Mouse (Mus musculus) liver, embryonic 15.5 days (tissue): ENCODE measurements around the gene Sdr9c7. TPM values are rescaled to one million over a fixed set of nuclear protein-coding genes. Genes with fewer than 3 reads are reported as not detected.
"Not testable (repeated sequence)": the region's sequence is repeated elsewhere in the genome, so short reads cannot be mapped to it uniquely, and the experiment has no call there.

ENCODE experiments used
- ATAC-seq: fragments of 200-750 bp; cut with Nextera tagmentation; 2 replicates; pipeline ENCODE4 v1.8.0; 2017; ENCODE audit warnings: moderate number of reproducible peaks, mild to moderate bottlenecking, moderate library complexity; ENCODE audit not compliant: insufficient read depth
- H3K27ac ChIP-seq: fragments of 300-500 bp; sonication (generic); replicated peaks from 2 replicates; pipeline ENCODE4 v1.5.1; 2015; ENCODE audit warnings: mild to moderate bottlenecking, inconsistent platforms
- H3K27me3 ChIP-seq: fragments of 300-500 bp; sonication (generic); 2 replicates; pipeline ENCODE4 v1.6.1; 2015; ENCODE audit warnings: mild to moderate bottlenecking, inconsistent platforms
- H3K36me3 ChIP-seq: fragments of 300-500 bp; sonication (generic); replicated peaks from 2 replicates; pipeline ENCODE4 v1.6.1; 2015; ENCODE audit warnings: moderate library complexity, mild to moderate bottlenecking, inconsistent platforms
- H3K4me1 ChIP-seq: fragments of 300-500 bp; sonication (generic); replicated peaks from 2 replicates; pipeline ENCODE4 v1.6.1; 2015; ENCODE audit warnings: inconsistent platforms
- H3K4me2 ChIP-seq: fragments of 300-500 bp; sonication (generic); 2 replicates; pipeline ENCODE4 v1.6.1; 2015; ENCODE audit warnings: moderate library complexity, mild to moderate bottlenecking, inconsistent platforms
- H3K4me3 ChIP-seq: fragments of 300-500 bp; sonication (generic); replicated peaks from 2 replicates; pipeline ENCODE4 v1.5.1; 2015; ENCODE audit warnings: mild to moderate bottlenecking, inconsistent platforms
- H3K9ac ChIP-seq: fragments of 300-500 bp; sonication (generic); 2 replicates; pipeline ENCODE4 v1.6.1; 2015; ENCODE audit warnings: moderate library complexity, mild to moderate bottlenecking, inconsistent platforms
- H3K9me3 ChIP-seq: fragments of 300-500 bp; sonication (generic); replicated peaks from 2 replicates; pipeline ENCODE4 v1.6.1; 2016; ENCODE audit warnings: inconsistent platforms
- WGBS: fragments of 180-500 bp; shearing (Covaris S2); methylation state at CpG from one replicate; pipeline ENCODE4 v1.1.7; 2015; ENCODE audit warnings: mixed read lengths; ENCODE audit not compliant: insufficient replicate concordance; 5-methylcytosine and 5-hydroxymethylcytosine counted together
- polyA plus RNA-seq: library from polyadenylated mRNA; unstranded; fragments of >200 nt; fragmentation: Nextera tagmentation; extraction: Ambion mirVana; gene quantifications from 2 replicates; pipeline ENCODE4 v1.2.1, GENCODE M21; 2015

Gene Sdr9c7
- polyA plus RNA-seq, 1 experiment from 2014 or later: not detected

- H3K36me3 ChIP-seq: no peaks in the 10 kb centered on the region
- no peaks in the 10 kb centered on the region for H3K27me3 ChIP-seq
- no peak overlapping the region; the same call in 1 of the 2 replicates for H3K4me3 ChIP-seq
- H3K27ac ChIP-seq: peak overlapping the region; percentile 38; the same call in 1 of the 2 replicates
- ATAC-seq: no peak
- no peaks in the 10 kb centered on the region for H3K9me3 ChIP-seq
- 1% methylated on average over 2 of the region's 2 CpGs for WGBS
- H3K4me2 ChIP-seq: no peak overlapping the region
- peaks cover 3% of the 10 kb centered on the region; the same call in 1 of the 2 replicates for H3K4me1 ChIP-seq
- H3K9ac ChIP-seq: no peak overlapping the region
Observed at GRCm38 (mm10) chr10:127937428-127938010, 39.2 kb downstream of the Sdr9c7 start.

GRCm38 (mm10) chr10:127939667-127940066 is 41.3 kb downstream of the Sdr9c7 start:
- not testable (repeated sequence) for H3K36me3 ChIP-seq, H3K4me2 ChIP-seq, H3K4me3 ChIP-seq, H3K27ac ChIP-seq, H3K9me3 ChIP-seq, H3K27me3 ChIP-seq, H3K9ac ChIP-seq, H3K4me1 ChIP-seq, ATAC-seq
- 78% methylated on average over 10 of the region's 10 CpGs for WGBS

GRCm38 (mm10) chr10:127945432-127946064 is 47.2 kb downstream of the Sdr9c7 start:
- Histone ChIP-seq H3K4me1 (peaks cover 1% of the 10 kb centered on the region; the same call in 1 of the 2 replicates), H3K27me3 (no peaks in the 10 kb centered on the region), H3K36me3 (no peaks in the 10 kb centered on the region), H3K27ac (no peak overlapping the region), H3K9me3 (no peaks in the 10 kb centered on the region), H3K9ac (no peak overlapping the region), H3K4me2 (no peak overlapping the region), H3K4me3 (no peak overlapping the region)
- WGBS: 14% methylated on average over 5 of the region's 5 CpGs
- peak; percentile 72 for ATAC-seq

- no peaks in the 10 kb centered on the region for H3K9me3 ChIP-seq
- H3K4me1 ChIP-seq: peaks cover 3% of the 10 kb centered on the region; the same call in 1 of the 2 replicates
- no peak overlapping the region for H3K27ac ChIP-seq
- no peaks in the 10 kb centered on the region for H3K36me3 ChIP-seq
- no peaks in the 10 kb centered on the region for H3K27me3 ChIP-seq
- no peak overlapping the region for H3K9ac ChIP-seq
- H3K4me2 ChIP-seq: no peak overlapping the region
- no peak overlapping the region for H3K4me3 ChIP-seq
- ATAC-seq: no peak
- 55% methylated on average over 4 of the region's 4 CpGs for WGBS
Observed at GRCm38 (mm10) chr10:127949596-127950130, 51.3 kb downstream of the Sdr9c7 start.

- no peak overlapping the region for H3K4me2 ChIP-seq
- peak; percentile 73 for ATAC-seq
- no peaks in the 10 kb centered on the region for H3K36me3 ChIP-seq
- no peaks in the 10 kb centered on the region for H3K27me3 ChIP-seq
- no peak overlapping the region for H3K9ac ChIP-seq
- peak overlapping the region; percentile 48; the same call in 1 of the 2 replicates for H3K27ac ChIP-seq
- 0 out of 2 replicates have a peak, but pooled peaks cover 3% of the 10 kb centered on the region for H3K4me1 ChIP-seq
- no peaks in the 10 kb centered on the region for H3K9me3 ChIP-seq
- 64% methylated on average over 9 of the region's 9 CpGs for WGBS
- H3K4me3 ChIP-seq: no peak overlapping the region
Observed at GRCm38 (mm10) chr10:127951390-127951789, 53.1 kb downstream of the Sdr9c7 start.

DNA sequence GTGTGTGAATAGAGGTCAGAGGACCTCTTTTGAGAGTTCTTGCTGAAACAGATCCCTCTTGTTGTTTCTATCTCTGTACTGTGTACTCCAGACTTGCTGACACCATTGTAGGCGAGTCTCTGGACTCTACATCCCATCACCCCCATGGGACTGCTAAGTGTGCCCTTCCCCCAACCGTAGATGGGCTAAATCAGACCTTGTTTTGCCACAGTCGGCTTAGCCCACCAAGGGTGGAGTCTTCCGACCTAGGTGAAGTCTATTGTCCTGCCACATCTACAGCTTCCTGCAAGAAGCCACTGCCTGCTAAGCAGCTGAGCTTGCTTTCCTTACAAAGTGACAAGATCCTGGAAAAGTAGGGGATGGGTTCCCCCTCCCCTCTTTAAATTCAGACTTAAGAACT is 53.5 kb downstream of the Sdr9c7 start:
- Histone ChIP-seq H3K27ac (peak overlapping the region; percentile 48; the same call in 1 of the 2 replicates), H3K4me3 (no peak overlapping the region), H3K36me3 (no peaks in the 10 kb centered on the region), H3K9ac (no peak overlapping the region), H3K4me1 (0 out of 2 replicates have a peak, but pooled peaks cover 3% of the 10 kb centered on the region), H3K4me2 (no peak overlapping the region), H3K27me3 (no peaks in the 10 kb centered on the region), H3K9me3 (no peaks in the 10 kb centered on the region)
- WGBS: 57% methylated on average over 4 of the region's 4 CpGs
- peak; percentile 27; the same call in 1 of the 2 replicates for ATAC-seq

- no peak for ATAC-seq
- H3K4me3 ChIP-seq: no peak overlapping the region
- H3K36me3 ChIP-seq: no peaks in the 10 kb centered on the region
- H3K9ac ChIP-seq: no peak overlapping the region
- no peaks in the 10 kb centered on the region for H3K27me3 ChIP-seq
- H3K4me1 ChIP-seq: 0 out of 2 replicates have a peak, but pooled peaks cover 3% of the 10 kb centered on the region
- no peak overlapping the region for H3K4me2 ChIP-seq
- 40% methylated on average over 4 of the region's 4 CpGs for WGBS
- no peaks in the 10 kb centered on the region for H3K9me3 ChIP-seq
- no peak overlapping the region for H3K27ac ChIP-seq
Observed at GRCm38 (mm10) chr10:127955034-127955433, 56.7 kb downstream of the Sdr9c7 start.

DNA sequence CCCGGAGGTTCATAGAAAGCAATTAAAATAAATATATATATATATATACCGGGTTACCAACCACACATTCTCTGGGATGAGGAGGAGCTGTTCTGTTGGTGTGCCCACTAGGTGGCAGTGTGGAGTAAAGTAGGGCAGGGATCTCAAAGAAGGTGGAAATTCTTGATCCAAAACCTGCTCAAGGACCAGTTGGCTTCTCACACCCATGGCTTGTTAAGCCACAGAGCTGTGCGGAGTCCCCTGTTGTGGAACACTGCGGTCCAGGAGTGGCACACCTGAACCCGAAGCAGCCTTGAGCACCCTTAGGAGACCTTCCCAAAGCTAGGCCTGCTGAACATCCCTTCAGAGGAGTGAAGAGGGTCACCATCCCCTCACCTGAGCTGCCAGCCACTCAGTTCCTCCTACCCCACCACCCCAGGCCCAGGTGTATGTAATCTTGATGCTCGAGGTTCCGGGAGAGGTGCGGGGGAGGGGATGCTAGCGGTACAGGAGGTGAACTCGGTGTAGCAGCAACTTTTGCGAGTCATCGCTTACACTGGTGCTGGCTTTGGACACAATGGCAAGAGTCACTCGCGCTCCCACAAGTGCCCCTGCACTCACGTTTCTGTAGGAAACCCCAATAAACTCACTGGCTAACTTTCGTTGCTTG is 58.0 kb downstream of the Sdr9c7 start:
- WGBS: 47% methylated on average over 16 of the region's 16 CpGs
- Histone ChIP-seq H3K4me2 (no peak overlapping the region), H3K27me3 (no peaks in the 10 kb centered on the region), H3K27ac (no peak overlapping the region), H3K4me1 (no peaks in the 10 kb centered on the region), H3K4me3 (no peak overlapping the region), H3K9ac (no peak overlapping the region), H3K36me3 (no peaks in the 10 kb centered on the region), H3K9me3 (no peaks in the 10 kb centered on the region)
- no peak for ATAC-seq

GRCm38 (mm10) chr10:127959161-127959679 is 60.9 kb downstream of the Sdr9c7 start:
- Histone ChIP-seq H3K4me1 (no peaks in the 10 kb centered on the region), H3K9me3 (no peaks in the 10 kb centered on the region), H3K36me3 (no peaks in the 10 kb centered on the region), H3K9ac (no peak overlapping the region), H3K4me3 (no peak overlapping the region), H3K27me3 (no peaks in the 10 kb centered on the region), H3K27ac (no peak overlapping the region), H3K4me2 (no peak overlapping the region)
- 72% methylated on average over 7 of the region's 7 CpGs for WGBS
- ATAC-seq: no peak
